Mouse (Mus musculus): ENCODE data around the gene Ldb1. TPM values are rescaled to one million over a fixed set of nuclear protein-coding genes. Genes with fewer than 3 reads are reported as not detected.

Ldb1 gene
- polyA plus RNA-seq, 1 experiment from 2014 or later: 74.6 TPM

- DNase-seq (ENCODE audit: low spot score): no peak
- 96% methylated on average over 3 of the region's 3 CpGs for WGBS
- H3K4me3 ChIP-seq (ENCODE audit: low read depth, low read length): no peak overlapping the region
- H3K9ac ChIP-seq (ENCODE audit: low read length): no peak overlapping the region
- no peak overlapping the region for H3K27ac ChIP-seq (ENCODE audit: low read depth)
- H3K27me3 ChIP-seq (replicated peaks; ENCODE audit: control insufficient read depth, insufficient read depth, low read length): no peaks in the 10 kb centered on the region
- no peak overlapping the region for H3K4me2 ChIP-seq (ENCODE audit: low read length)
- no peak for ATAC-seq (replicated peaks; ENCODE audit: low FRiP score, low TSS enrichment, low read depth)
- no peaks in the 10 kb centered on the region for H3K4me1 ChIP-seq (replicated peaks; ENCODE audit: control insufficient read depth, insufficient read depth, low read length)
- H3K36me3 ChIP-seq (ENCODE audit: control insufficient read depth, insufficient read depth, low read length): peaks cover 8% of the 10 kb centered on the region
- H3K9me3 ChIP-seq (ENCODE audit: control insufficient read depth, low read length): no peaks in the 10 kb centered on the region
Observed at GRCm38 (mm10) chr19:45988238-45988637, 56.8 kb downstream of the Ldb1 start.

GRCm38 (mm10) chr19:45984379-45984778 lies 60.6 kb downstream of the Ldb1 start:
- Histone ChIP-seq H3K4me2 (ENCODE audit: low read length) (no peak overlapping the region), H3K9me3 (ENCODE audit: control insufficient read depth, low read length) (no peaks in the 10 kb centered on the region), H3K36me3 (ENCODE audit: control insufficient read depth, insufficient read depth, low read length) (peaks cover 12% of the 10 kb centered on the region), H3K9ac (ENCODE audit: low read length) (no peak overlapping the region), H3K27ac (ENCODE audit: low read depth) (no peak overlapping the region), H3K27me3 (replicated peaks; ENCODE audit: control insufficient read depth, insufficient read depth, low read length) (no peaks in the 10 kb centered on the region), H3K4me3 (ENCODE audit: low read depth, low read length) (no peak overlapping the region), H3K4me1 (replicated peaks; ENCODE audit: control insufficient read depth, insufficient read depth, low read length) (no peaks in the 10 kb centered on the region)
- DNase-seq (ENCODE audit: low spot score): no peak
- ATAC-seq (replicated peaks; ENCODE audit: low FRiP score, low TSS enrichment, low read depth): no peak

Other genes starting within 250 kb of the Ldb1 start
- 1.3 and 1.6 TPM in 2 replicates for gene Kcnip2, start 229.2 kb downstream of the Ldb1 start, polyA plus RNA-seq (2014; fragmentation: Nextera tagmentation; extraction: Ambion mirVana)
- gene Armh3, start 46.7 kb downstream of the Ldb1 start, polyA plus RNA-seq (2014; fragmentation: Nextera tagmentation; extraction: Ambion mirVana): 15.0 and 16.6 TPM in 2 replicates
- gene Hps6, start 41.7 kb downstream of the Ldb1 start, polyA plus RNA-seq (2014; fragmentation: Nextera tagmentation; extraction: Ambion mirVana): 4.7 and 5.2 TPM in 2 replicates
- gene Pprc1, start 328 bp downstream of the Ldb1 start, polyA plus RNA-seq (2014; fragmentation: Nextera tagmentation; extraction: Ambion mirVana): 48.8 and 51.0 TPM in 2 replicates
- 109 and 110 TPM in 2 replicates for gene Nolc1, start 30.6 kb upstream of the Ldb1 start, polyA plus RNA-seq (2014; fragmentation: Nextera tagmentation; extraction: Ambion mirVana)
- gene Elovl3, start 86.7 kb upstream of the Ldb1 start, polyA plus RNA-seq (2014; fragmentation: Nextera tagmentation; extraction: Ambion mirVana): not detected in 2 replicates
- not detected in 2 replicates for gene Pitx3, start 103.1 kb upstream of the Ldb1 start, polyA plus RNA-seq (2014; fragmentation: Nextera tagmentation; extraction: Ambion mirVana)
- 41.6 and 42.7 TPM in 2 replicates for gene Gbf1, start 107.3 kb upstream of the Ldb1 start, polyA plus RNA-seq (2014; fragmentation: Nextera tagmentation; extraction: Ambion mirVana)

Measured in intestine, embryonic 14.5 days (tissue).